Mouse (Mus musculus): ENCODE data around the gene Srgap3. TPM values are rescaled to one million over a fixed set of nuclear protein-coding genes. Genes with fewer than 3 reads are reported as not detected.
A peak's percentile ranks its signal among the peaks of the same experiment; 100 is the strongest.

Srgap3 gene
- polyA plus RNA-seq, 1 experiment from 2014 or later: 0.13 TPM

DNA sequence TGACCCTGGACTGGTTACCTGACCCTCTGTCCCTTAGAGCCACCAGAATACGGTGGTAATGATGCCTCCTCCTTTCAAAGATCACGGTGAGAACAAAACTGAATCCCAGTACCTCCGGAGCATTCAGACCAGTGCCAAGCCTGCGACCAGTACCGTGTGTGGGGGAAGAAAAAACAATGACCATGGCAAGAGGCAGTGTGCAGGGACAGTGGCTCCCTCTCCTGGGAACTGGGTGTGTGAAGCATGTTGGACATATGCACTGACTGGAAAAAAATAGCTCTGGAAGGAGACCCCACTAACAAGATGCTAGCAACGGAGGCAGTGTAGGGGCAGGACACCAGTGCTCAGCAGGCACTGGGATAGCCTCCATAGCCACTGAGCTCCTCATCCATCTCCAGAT, 157.2 kb downstream of the Srgap3 start:
- H3K9me3 ChIP-seq (ENCODE audit: low read length): no peaks in the 10 kb centered on the region
- ATAC-seq: no peak
- H3K27me3 ChIP-seq (ENCODE audit: insufficient read depth, low read length): no peaks in the 10 kb centered on the region
- no peak for DNase-seq
- H3K27ac ChIP-seq (ENCODE audit: low read depth): no peak overlapping the region
- TF ChIP-seq CTCF (IDR thresholded peaks at IDR 0.05; ENCODE audit: low read depth) (no peak), EP300 (IDR thresholded peaks at IDR 0.05; ENCODE audit: low read depth) (no peak)
- no peak overlapping the region for H3K9ac ChIP-seq (replicated peaks)
- H3K4me2 ChIP-seq (ENCODE audit: low read depth, low read length): no peak overlapping the region
- no peak overlapping the region for H3K4me3 ChIP-seq (ENCODE audit: low read depth, low read length)
- H3K36me3 ChIP-seq (replicated peaks; ENCODE audit: insufficient read depth, low read length): no peaks in the 10 kb centered on the region
- WGBS (ENCODE audit: insufficient replicate concordance): 68% methylated on average over 6 of the region's 6 CpGs
- H3K4me1 ChIP-seq (ENCODE audit: insufficient read depth): no peaks in the 10 kb centered on the region

DNA sequence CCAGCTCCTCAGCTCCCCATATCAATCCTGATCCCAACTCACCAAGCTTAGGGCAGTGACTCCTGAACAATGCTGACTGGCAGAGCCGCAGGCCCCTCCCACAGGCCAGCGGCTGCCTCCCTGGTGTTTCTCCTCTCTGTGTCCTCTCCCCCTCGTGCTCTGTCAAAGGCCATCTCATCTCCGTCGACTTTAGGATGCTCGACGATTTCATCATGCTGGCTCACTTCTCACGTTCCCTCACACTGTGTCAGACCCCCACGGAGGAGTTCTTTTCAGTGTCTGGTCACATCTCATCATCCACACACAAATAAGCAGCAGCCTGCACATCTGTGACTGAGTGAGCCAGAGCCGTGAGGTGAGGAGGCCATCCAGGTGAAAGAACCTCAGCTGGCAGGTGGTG, 158.4 kb downstream of the Srgap3 start:
- ATAC-seq: no peak
- no peak overlapping the region for H3K4me3 ChIP-seq (ENCODE audit: low read depth, low read length)
- H3K4me2 ChIP-seq (ENCODE audit: low read depth, low read length): no peak overlapping the region
- no peaks in the 10 kb centered on the region for H3K4me1 ChIP-seq (ENCODE audit: insufficient read depth)
- H3K36me3 ChIP-seq (replicated peaks; ENCODE audit: insufficient read depth, low read length): no peaks in the 10 kb centered on the region
- TF ChIP-seq EP300 (IDR thresholded peaks at IDR 0.05; ENCODE audit: low read depth) (no peak), CTCF (IDR thresholded peaks at IDR 0.05; ENCODE audit: low read depth) (no peak)
- H3K27me3 ChIP-seq (ENCODE audit: insufficient read depth, low read length): no peaks in the 10 kb centered on the region
- no peak overlapping the region for H3K9ac ChIP-seq (replicated peaks)
- no peak for DNase-seq
- H3K27ac ChIP-seq (ENCODE audit: low read depth): no peak overlapping the region
- no peaks in the 10 kb centered on the region for H3K9me3 ChIP-seq (ENCODE audit: low read length)
- 49% methylated on average over 10 of the region's 10 CpGs for WGBS (ENCODE audit: insufficient replicate concordance)

DNA sequence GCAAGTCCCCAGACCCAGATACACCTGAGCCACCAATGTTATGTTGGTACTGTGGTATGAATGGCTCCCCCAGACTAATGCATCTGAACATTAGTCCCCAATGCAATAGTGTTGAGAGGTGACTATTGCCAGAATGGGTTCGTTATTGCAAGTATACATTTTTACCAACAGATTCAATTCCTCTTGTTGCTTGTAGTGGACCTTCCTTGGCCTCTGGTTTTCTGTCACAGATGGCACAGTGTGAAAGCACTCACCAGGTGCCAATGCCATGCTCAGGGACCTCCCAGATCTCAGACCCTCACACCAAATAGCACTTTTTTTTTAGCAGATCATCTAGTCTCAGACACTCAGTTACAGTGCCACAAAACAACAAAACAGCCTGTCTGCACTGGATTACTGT, 158.9 kb downstream of the Srgap3 start:
- 75% methylated on average over 1 of the region's 1 CpGs for WGBS (ENCODE audit: insufficient replicate concordance)
- no peaks in the 10 kb centered on the region for H3K27me3 ChIP-seq (ENCODE audit: insufficient read depth, low read length)
- ATAC-seq: no peak

DNA sequence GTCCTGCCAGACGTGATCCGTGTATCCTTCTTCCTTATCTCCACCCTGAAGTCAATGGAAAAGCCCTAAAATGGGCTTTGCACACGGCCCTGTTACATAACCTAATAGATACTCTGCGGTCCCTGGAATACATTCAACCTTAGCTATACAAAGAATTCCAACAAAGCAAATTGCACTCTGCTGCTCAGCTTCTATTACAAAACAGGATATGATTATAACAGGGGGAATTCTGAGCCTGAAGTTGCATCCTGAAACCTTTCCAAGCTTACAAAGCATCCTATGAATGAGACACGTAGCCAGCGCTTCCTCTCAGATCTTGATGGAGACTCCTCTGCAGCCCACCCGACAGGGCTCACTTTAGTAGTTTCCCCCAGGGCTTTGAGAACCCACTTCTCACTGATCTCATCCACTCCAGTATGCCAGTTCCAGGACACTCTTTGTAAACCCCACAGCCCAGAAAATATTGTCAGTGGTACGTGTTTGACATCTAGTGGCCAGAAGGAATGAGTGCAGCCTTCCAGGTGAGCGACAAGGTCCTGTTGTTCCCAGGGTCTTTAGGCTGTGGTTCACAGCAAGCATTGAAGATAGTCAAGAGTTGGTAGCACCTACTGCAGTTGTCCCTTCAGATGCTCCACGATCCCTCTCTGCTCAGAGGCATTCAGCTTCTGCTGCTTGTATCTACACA, 165.5 kb downstream of the Srgap3 start:
- Histone ChIP-seq H3K4me1 (ENCODE audit: insufficient read depth) (no peaks in the 10 kb centered on the region), H3K4me3 (ENCODE audit: low read depth, low read length) (no peak overlapping the region), H3K9ac (replicated peaks) (no peak overlapping the region), H3K4me2 (ENCODE audit: low read depth, low read length) (no peak overlapping the region), H3K27me3 (ENCODE audit: insufficient read depth, low read length) (no peaks in the 10 kb centered on the region), H3K9me3 (ENCODE audit: low read length) (no peaks in the 10 kb centered on the region), H3K36me3 (replicated peaks; ENCODE audit: insufficient read depth, low read length) (no peaks in the 10 kb centered on the region), H3K27ac (ENCODE audit: low read depth) (no peak overlapping the region)
- DNase-seq: no peak
- ATAC-seq: no peak
- peak; percentile 66 for TF ChIP-seq CTCF (IDR thresholded peaks at IDR 0.05; ENCODE audit: low read depth)
- TF ChIP-seq EP300 (IDR thresholded peaks at IDR 0.05; ENCODE audit: low read depth): no peak
- WGBS (ENCODE audit: insufficient replicate concordance): 71% methylated on average over 10 of the region's 10 CpGs

More for the DNA sequence above, 158.9 kb downstream of the Srgap3 start:
- Histone ChIP-seq H3K27ac (ENCODE audit: low read depth) (no peak overlapping the region), H3K9me3 (ENCODE audit: low read length) (no peaks in the 10 kb centered on the region), H3K4me3 (ENCODE audit: low read depth, low read length) (no peak overlapping the region), H3K9ac (replicated peaks) (no peak overlapping the region), H3K4me2 (ENCODE audit: low read depth, low read length) (no peak overlapping the region), H3K4me1 (ENCODE audit: insufficient read depth) (no peaks in the 10 kb centered on the region), H3K36me3 (replicated peaks; ENCODE audit: insufficient read depth, low read length) (no peaks in the 10 kb centered on the region)
- no peak for DNase-seq
- TF ChIP-seq EP300 (IDR thresholded peaks at IDR 0.05; ENCODE audit: low read depth): no peak
- no peak for TF ChIP-seq CTCF (IDR thresholded peaks at IDR 0.05; ENCODE audit: low read depth)

GRCm38 (mm10) chr6:112778211-112778610, 168.9 kb downstream of the Srgap3 start:
- TF ChIP-seq EP300 (IDR thresholded peaks at IDR 0.05; ENCODE audit: low read depth) (no peak), CTCF (IDR thresholded peaks at IDR 0.05; ENCODE audit: low read depth) (no peak)
- DNase-seq: no peak
- no peaks in the 10 kb centered on the region for H3K27me3 ChIP-seq (ENCODE audit: insufficient read depth, low read length)

GRCm38 (mm10) chr6:112776718-112777117, 170.3 kb downstream of the Srgap3 start:
- DNase-seq (no peak), ATAC-seq (no peak)
- Histone ChIP-seq H3K9ac (replicated peaks) (no peak overlapping the region), H3K36me3 (replicated peaks; ENCODE audit: insufficient read depth, low read length) (no peaks in the 10 kb centered on the region), H3K4me2 (ENCODE audit: low read depth, low read length) (no peak overlapping the region), H3K27me3 (ENCODE audit: insufficient read depth, low read length) (no peaks in the 10 kb centered on the region), H3K4me1 (ENCODE audit: insufficient read depth) (no peaks in the 10 kb centered on the region), H3K27ac (ENCODE audit: low read depth) (no peak overlapping the region), H3K4me3 (ENCODE audit: low read depth, low read length) (no peak overlapping the region), H3K9me3 (ENCODE audit: low read length) (no peaks in the 10 kb centered on the region)
- WGBS (ENCODE audit: insufficient replicate concordance): 86% methylated on average over 6 of the region's 6 CpGs
- TF ChIP-seq CTCF (IDR thresholded peaks at IDR 0.05; ENCODE audit: low read depth) (no peak), EP300 (IDR thresholded peaks at IDR 0.05; ENCODE audit: low read depth) (no peak)

More at GRCm38 (mm10) chr6:112778211-112778610, 168.9 kb downstream of the Srgap3 start:
- Histone ChIP-seq H3K27ac (ENCODE audit: low read depth) (no peak overlapping the region), H3K4me2 (ENCODE audit: low read depth, low read length) (no peak overlapping the region), H3K36me3 (replicated peaks; ENCODE audit: insufficient read depth, low read length) (no peaks in the 10 kb centered on the region), H3K9ac (replicated peaks) (no peak overlapping the region), H3K4me3 (ENCODE audit: low read depth, low read length) (no peak overlapping the region), H3K4me1 (ENCODE audit: insufficient read depth) (no peaks in the 10 kb centered on the region), H3K9me3 (ENCODE audit: low read length) (no peaks in the 10 kb centered on the region)
- no peak for ATAC-seq
- 59% methylated on average over 3 of the region's 3 CpGs for WGBS (ENCODE audit: insufficient replicate concordance)

All from liver, postnatal 0 days (tissue).